Mouse (Mus musculus) testis, adult 2 months (tissue): ENCODE measurements at regions not wholly inside any gene's neighbourhood (a gene's known extent, or its start where the extent isn't known, plus 50 kb on each side); places are given as distances from the start of the nearest gene placed in this dataset.

Experiments used
- H3K27ac ChIP-seq: fragments of 200-500 bp; 2 replicates; pipeline ENCODE4 v1.5.1; 2012; ENCODE audit warnings: low read depth, low read length; ENCODE audit not compliant: control insufficient read depth, insufficient read depth
- H3K27me3 ChIP-seq: fragments of 200-500 bp; 2 replicates; pipeline ENCODE4 v1.6.1; 2012; ENCODE audit warnings: mild to moderate bottlenecking, low read length, moderate library complexity; ENCODE audit not compliant: control insufficient read depth, insufficient read depth
- H3K36me3 ChIP-seq: fragments of 200-500 bp; 2 replicates; pipeline ENCODE4 v1.6.1; 2012; ENCODE audit warnings: mild to moderate bottlenecking, low read length; ENCODE audit not compliant: control insufficient read depth, insufficient read depth
- H3K4me1 ChIP-seq: fragments of 200-500 bp; 2 replicates; pipeline ENCODE4 v1.6.1; 2012; ENCODE audit warnings: low read length; ENCODE audit not compliant: control insufficient read depth, insufficient read depth
- H3K4me3 ChIP-seq: fragments of 200-500 bp; 2 replicates; pipeline ENCODE4 v1.5.1; 2012; ENCODE audit warnings: low read depth, mild to moderate bottlenecking, low read length, moderate library complexity, mixed read lengths; ENCODE audit not compliant: control insufficient read depth
- CTCF ChIP-seq: fragments of 200-500 bp; IDR thresholded peaks from 2 replicates; pipeline ENCODE4 v1.5.1; 2012; ENCODE audit warnings: low read depth, mild to moderate bottlenecking, inconsistent platforms, low read length, moderate library complexity; ENCODE audit not compliant: control insufficient read depth, insufficient read depth, insufficient replicate concordance
- POLR2A ChIP-seq: fragments of 200-500 bp; IDR thresholded peaks from 2 replicates; pipeline ENCODE4 v1.6.1; 2012; ENCODE audit warnings: low read depth, mild to moderate bottlenecking, inconsistent platforms, low read length, moderate library complexity; ENCODE audit not compliant: control insufficient read depth

- Histone ChIP-seq H3K27ac (no peak overlapping the region), H3K4me3 (no peak overlapping the region), H3K36me3 (no peaks in the 10 kb centered on the region), H3K4me1 (no peaks in the 10 kb centered on the region), H3K27me3 (no peaks in the 10 kb centered on the region)
- TF ChIP-seq POLR2A = no peak
- TF ChIP-seq CTCF = no peak
These were observed 187.4 kb upstream of the Igsf21 start for GRCm38 (mm10) chr4:140433744-140434542.

DNA sequence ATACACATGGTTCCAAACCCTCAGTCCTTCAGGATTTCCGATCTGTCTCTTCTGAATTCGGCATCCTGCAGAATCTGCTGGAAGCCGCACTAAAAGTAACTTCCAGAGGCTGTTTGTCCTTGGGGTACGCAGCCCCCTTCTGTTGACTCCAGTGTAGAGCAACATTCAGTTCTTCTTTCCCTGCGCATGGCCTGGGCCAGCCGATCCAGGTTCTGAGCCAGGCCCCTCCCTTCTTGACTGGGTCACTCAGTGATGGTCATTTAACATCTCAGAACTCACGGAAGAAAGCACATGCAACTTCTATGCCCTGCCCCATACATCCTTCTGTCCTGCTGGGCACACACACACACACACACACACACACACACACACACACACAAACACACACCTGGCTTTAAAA is 185.5 kb upstream of the Igsf21 start:
- TF ChIP-seq CTCF (no peak), POLR2A (no peak)
- no peaks in the 10 kb centered on the region for H3K4me1 ChIP-seq
- H3K27ac ChIP-seq = no peak overlapping the region
- no peak overlapping the region for H3K4me3 ChIP-seq
- no peaks in the 10 kb centered on the region for H3K27me3 ChIP-seq
- H3K36me3 ChIP-seq = no peaks in the 10 kb centered on the region

GRCm38 (mm10) chr4:140427039-140427438 is 180.5 kb upstream of the Igsf21 start:
- no peaks in the 10 kb centered on the region for H3K36me3 ChIP-seq
- no peaks in the 10 kb centered on the region for H3K27me3 ChIP-seq
- no peak for TF ChIP-seq POLR2A
- peak; percentile 69; the same call in 1 of the 2 replicates for TF ChIP-seq CTCF
- no peaks in the 10 kb centered on the region for H3K4me1 ChIP-seq
- H3K4me3 ChIP-seq = no peak overlapping the region
- H3K27ac ChIP-seq = no peak overlapping the region

- TF ChIP-seq CTCF (no peak), POLR2A (no peak)
- no peak overlapping the region for H3K27ac ChIP-seq
- H3K27me3 ChIP-seq = no peaks in the 10 kb centered on the region
- H3K4me3 ChIP-seq = no peak overlapping the region
- H3K4me1 ChIP-seq = no peaks in the 10 kb centered on the region
- no peaks in the 10 kb centered on the region for H3K36me3 ChIP-seq
These were observed 177.2 kb upstream of the Igsf21 start for GRCm38 (mm10) chr4:140423791-140424190.

- Histone ChIP-seq H3K4me1 (no peaks in the 10 kb centered on the region), H3K27me3 (no peaks in the 10 kb centered on the region), H3K27ac (no peak overlapping the region), H3K36me3 (no peaks in the 10 kb centered on the region), H3K4me3 (no peak overlapping the region)
- TF ChIP-seq CTCF (no peak), POLR2A (no peak)
These were observed 175.5 kb upstream of the Igsf21 start for GRCm38 (mm10) chr4:140421926-140422585.

- Histone ChIP-seq H3K27me3 (no peaks in the 10 kb centered on the region), H3K4me3 (no peak overlapping the region), H3K27ac (no peak overlapping the region), H3K4me1 (no peaks in the 10 kb centered on the region), H3K36me3 (no peaks in the 10 kb centered on the region)
- no peak for TF ChIP-seq POLR2A
- TF ChIP-seq CTCF = no peak
These were observed 173.3 kb upstream of the Igsf21 start for GRCm38 (mm10) chr4:140419720-140420412.

DNA sequence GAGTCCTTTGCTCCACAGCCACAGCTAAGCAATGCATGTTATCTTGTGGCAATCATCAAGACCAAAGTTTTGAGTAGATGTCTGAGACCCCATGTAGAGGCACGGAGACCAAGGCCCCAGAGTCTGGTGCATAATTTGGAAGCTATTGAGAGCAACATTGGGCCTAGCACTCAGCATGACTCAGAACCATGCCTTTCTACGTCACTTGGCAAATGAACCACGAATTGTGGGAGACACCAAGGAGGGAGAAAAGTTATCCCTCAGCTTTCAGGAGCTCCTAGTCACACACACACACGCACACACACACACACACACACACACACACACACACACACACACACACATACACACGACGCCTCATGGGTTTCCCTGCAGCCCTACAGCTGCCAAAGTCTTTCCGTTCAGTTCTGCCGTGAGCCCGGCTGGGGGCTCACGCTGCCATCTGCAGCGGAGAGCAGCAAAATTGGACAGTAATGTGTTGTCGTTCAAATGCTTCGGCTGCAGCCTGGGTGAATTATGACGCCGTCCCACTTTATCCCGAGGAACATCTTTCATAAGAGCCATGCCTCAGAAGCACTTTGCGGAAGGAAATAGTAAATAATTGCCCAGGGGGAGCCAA is 165.8 kb upstream of the Igsf21 start:
- no peaks in the 10 kb centered on the region for H3K4me1 ChIP-seq
- no peaks in the 10 kb centered on the region for H3K36me3 ChIP-seq
- no peak overlapping the region for H3K4me3 ChIP-seq
- H3K27ac ChIP-seq = no peak overlapping the region
- no peak for TF ChIP-seq CTCF
- TF ChIP-seq POLR2A = no peak
- H3K27me3 ChIP-seq = no peaks in the 10 kb centered on the region
